Comparison of ENCODE assay signal across 8 mouse cellular contexts in genomic region chr19:46147511-46148371, GRCm38 (mm10). TPM values are rescaled to one million over a fixed set of nuclear protein-coding genes. Genes with fewer than 3 reads are reported as not detected.
DNase-seq lines count a peak whose midpoint lies in the region; ATAC-seq lines count a peak whose summit lies in the region.

Gene Pitx3, minus strand, starts transcription at chr19:46148326.

- peak; percentile 11 for DNase-seq in ovary, postnatal 10 days (ENCODE audit: low spot score)
- DNase-seq in ovary, postnatal 14 days (ENCODE audit: low spot score), result no peak
- peak; percentile 71 for DNase-seq in limb, embryonic 10.5 days (ENCODE audit: low spot score)
- no peak for DNase-seq in layer of hippocampus, adult 9-10 months (ENCODE audit: low spot score)
- no peak for DNase-seq in layer of hippocampus, postnatal 10 days (ENCODE audit: low spot score in 2 of 2)

- no peaks in the 10 kb centered on the region for H3K36me3 ChIP-seq in embryonic facial prominence, embryonic 13.5 days
- no peaks in the 10 kb centered on the region for H3K36me3 ChIP-seq in heart, embryonic 15.5 days
- no peaks in the 10 kb centered on the region for H3K36me3 ChIP-seq in limb, embryonic 10.5 days
- no peaks in the 10 kb centered on the region for H3K36me3 ChIP-seq in midbrain, embryonic 16.5 days (ENCODE audit: control insufficient read depth, insufficient read depth, low read length)

- no peak; the same call in 1 of the 2 replicates for ATAC-seq in embryonic facial prominence, embryonic 13.5 days (ENCODE audit: insufficient number of reproducible peaks, insufficient read depth, low FRiP score, low TSS enrichment, low read depth)
- ATAC-seq in heart, embryonic 15.5 days (replicated peaks; ENCODE audit: insufficient number of reproducible peaks, insufficient read depth, low FRiP score, low read depth), result no peak; the same call in 1 of the 2 replicates
- no peak for ATAC-seq in midbrain, embryonic 16.5 days

- no peak within 1 kb of the TSS for H3K27ac ChIP-seq in embryonic facial prominence, embryonic 13.5 days
- no peak within 1 kb of the TSS for H3K27ac ChIP-seq in heart, embryonic 15.5 days
- peak within 1 kb of the TSS; percentile 46; the same call in 1 of the 2 replicates for H3K27ac ChIP-seq in limb, embryonic 10.5 days
- H3K27ac ChIP-seq in midbrain, embryonic 16.5 days (ENCODE audit: low read length), result no peak within 1 kb of the TSS

- H3K9ac ChIP-seq in embryonic facial prominence, embryonic 13.5 days, result peak within 1 kb of the TSS; percentile 62
- peak within 1 kb of the TSS; percentile 41 for H3K9ac ChIP-seq in heart, embryonic 15.5 days
- H3K9ac ChIP-seq in midbrain, embryonic 16.5 days (ENCODE audit: low read depth, low read length), result peak within 1 kb of the TSS; percentile 52; the same call in 1 of the 2 replicates

- H3K27me3 ChIP-seq in embryonic facial prominence, embryonic 13.5 days, result peaks cover 84% of the 10 kb centered on the region
- peaks cover 68% of the 10 kb centered on the region for H3K27me3 ChIP-seq in heart, embryonic 15.5 days
- H3K27me3 ChIP-seq in limb, embryonic 10.5 days (ENCODE audit: low read depth, poor library complexity, severe bottlenecking), result peaks cover 84% of the 10 kb centered on the region
- peaks cover 53% of the 10 kb centered on the region for H3K27me3 ChIP-seq in midbrain, embryonic 16.5 days (ENCODE audit: control insufficient read depth, insufficient read depth, low read depth, low read length)

- H3K4me3 ChIP-seq in embryonic facial prominence, embryonic 13.5 days, result peak within 1 kb of the TSS; percentile 51
- peak within 1 kb of the TSS; percentile 71 for H3K4me3 ChIP-seq in heart, embryonic 15.5 days
- peak within 1 kb of the TSS; percentile 69 for H3K4me3 ChIP-seq in limb, embryonic 10.5 days
- peak within 1 kb of the TSS; percentile 54 for H3K4me3 ChIP-seq in midbrain, embryonic 16.5 days (ENCODE audit: low read depth, low read length)

- WGBS in embryonic facial prominence, embryonic 13.5 days, result under 1% methylated on average over 47 of the region's 47 CpGs
- whole genome bisulfite sequencing in heart, embryonic 15.5 days, result 3% methylated on average over 46 of the region's 47 CpGs
- 1% methylated on average over 46 of the region's 47 CpGs for WGBS in limb, embryonic 10.5 days
- under 1% methylated on average over 47 of the region's 47 CpGs for WGBS in midbrain, embryonic 16.5 days

- H3K9me3 ChIP-seq in embryonic facial prominence, embryonic 13.5 days, result no peaks in the 10 kb centered on the region
- H3K9me3 ChIP-seq in heart, embryonic 15.5 days (replicated peaks), result no peaks in the 10 kb centered on the region
- no peaks in the 10 kb centered on the region for H3K9me3 ChIP-seq in limb, embryonic 10.5 days (replicated peaks)
- no peaks in the 10 kb centered on the region for H3K9me3 ChIP-seq in midbrain, embryonic 16.5 days (replicated peaks; ENCODE audit: control insufficient read depth, low read length, poor library complexity, severe bottlenecking)

- H3K4me2 ChIP-seq in embryonic facial prominence, embryonic 13.5 days, result peak within 1 kb of the TSS; percentile 96
- H3K4me2 ChIP-seq in heart, embryonic 15.5 days, result peak within 1 kb of the TSS; percentile 99
- H3K4me2 ChIP-seq in midbrain, embryonic 16.5 days (ENCODE audit: low read length), result peak within 1 kb of the TSS; percentile 90

- peaks cover 20% of the 10 kb centered on the region for H3K4me1 ChIP-seq in embryonic facial prominence, embryonic 13.5 days
- H3K4me1 ChIP-seq in heart, embryonic 15.5 days (replicated peaks), result peaks cover 25% of the 10 kb centered on the region
- peaks cover 32% of the 10 kb centered on the region for H3K4me1 ChIP-seq in limb, embryonic 10.5 days
- H3K4me1 ChIP-seq in midbrain, embryonic 16.5 days (ENCODE audit: control insufficient read depth, insufficient read depth, low read length), result peaks cover 18% of the 10 kb centered on the region

RNA-seq across cellular contexts. Expression of gene Pitx3, which starts in this region (rescaled TPM):
- polyA plus RNA-seq in embryonic facial prominence, embryonic 13.5 days (2015; fragmentation: Nextera tagmentation; extraction: Ambion mirVana), result 2.4 and 2.5 TPM in 2 replicates
- polyA plus RNA-seq in heart, embryonic 15.5 days (2015; fragmentation: Nextera tagmentation; extraction: Ambion mirVana), result 0.39 and 0.48 TPM in 2 replicates
- polyA plus RNA-seq in limb, embryonic 10.5 days (2016; fragmentation: Nextera tagmentation; extraction: Ambion mirVana), result 0.59 and 2.1 TPM in 2 replicates
- 1.6 and 2.0 TPM in 2 replicates for polyA plus RNA-seq in midbrain, embryonic 16.5 days (2015; fragmentation: Nextera tagmentation; extraction: Ambion mirVana)
- not detected for total RNA-seq in layer of hippocampus, postnatal 10 days (2021)

Comparison
In these comparisons a context has a peak if more than half of its experiments do, and no peak if none do; other contexts are left out.
1. DNase-seq: peak in ovary, postnatal 10 days (single experiment) and limb, embryonic 10.5 days (single experiment); none in ovary, postnatal 14 days (single experiment), layer of hippocampus, adult 9-10 months (single experiment) and layer of hippocampus, postnatal 10 days (0 of 2).
2. Peak in every context shown above with its lines, with median percentiles within 50 percentile points of each other: H3K4me2 ChIP-seq, H3K4me3 ChIP-seq and H3K9ac ChIP-seq.